Mouse (Mus musculus): ENCODE data around the gene Med13. TPM values are rescaled to one million over a fixed set of nuclear protein-coding genes. Genes with fewer than 3 reads are reported as not detected.
A peak's percentile ranks its signal among the peaks of the same experiment; 100 is the strongest.

The Med13 gene
- polyA plus RNA-seq (2015; fragmentation: Nextera tagmentation; extraction: Ambion mirVana), result 4.3 and 4.8 TPM in 2 replicates

- peak; percentile 32; the same call in 1 of the 2 replicates for ATAC-seq (ENCODE audit: extremely low read depth, insufficient number of reproducible peaks, low FRiP score, low TSS enrichment)
- H3K4me2 ChIP-seq, result peak within 1 kb of the TSS; percentile 85
- peaks cover 22% of the 10 kb centered on the region for H3K36me3 ChIP-seq
- H3K4me1 ChIP-seq, result peaks cover 34% of the 10 kb centered on the region
- H3K27ac ChIP-seq (replicated peaks), result peak within 1 kb of the TSS; percentile 99
- peaks cover 6% of the 10 kb centered on the region; the same call in 1 of the 2 replicates for H3K27me3 ChIP-seq (replicated peaks)
- H3K9me3 ChIP-seq, result no peaks in the 10 kb centered on the region
- H3K4me3 ChIP-seq, result peak within 1 kb of the TSS; percentile 97
- peak within 1 kb of the TSS; percentile 93 for H3K9ac ChIP-seq
- under 1% methylated on average over 61 of the region's 81 CpGs for WGBS
These were observed at the start of gene Med13 for GRCm38 (mm10) chr11:86356854-86357788. TSS of gene Med13 (minus strand) at chr11:86357602.

DNA sequence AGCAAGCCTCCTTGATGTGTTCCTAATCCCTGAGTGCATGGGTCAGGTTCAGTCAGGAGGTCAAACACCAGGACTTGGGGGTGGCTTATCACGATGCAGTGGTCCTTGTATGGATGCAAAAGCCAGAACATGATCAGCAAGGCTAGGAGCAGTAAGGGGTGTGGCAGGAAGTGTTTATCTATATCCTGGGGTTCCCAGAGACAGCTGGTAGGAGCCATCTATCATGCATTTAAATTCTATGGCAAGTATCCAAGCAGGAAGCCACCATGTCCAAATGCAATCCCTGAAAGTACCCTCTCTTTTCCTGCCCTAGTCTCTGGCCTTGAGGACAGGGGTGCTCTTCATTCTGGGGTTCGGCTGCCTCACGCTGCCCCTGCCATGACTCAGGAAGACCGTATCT lies 47.2 kb upstream of the Med13 start:
- H3K27ac ChIP-seq (replicated peaks), result no peak overlapping the region
- H3K4me1 ChIP-seq, result 0 out of 2 replicates have a peak, but pooled peaks cover 6% of the 10 kb centered on the region
- H3K9ac ChIP-seq, result no peak overlapping the region
- no peaks in the 10 kb centered on the region for H3K27me3 ChIP-seq (replicated peaks)
- H3K4me2 ChIP-seq, result no peak overlapping the region
- no peaks in the 10 kb centered on the region for H3K9me3 ChIP-seq
- ATAC-seq (ENCODE audit: extremely low read depth, insufficient number of reproducible peaks, low FRiP score, low TSS enrichment), result no peak
- 69% methylated on average over 4 of the region's 4 CpGs for WGBS
- H3K4me3 ChIP-seq, result no peak overlapping the region
- H3K36me3 ChIP-seq, result no peaks in the 10 kb centered on the region

- no peaks in the 10 kb centered on the region for H3K36me3 ChIP-seq
- WGBS, result 79% methylated on average over 2 of the region's 2 CpGs
- H3K9me3 ChIP-seq, result no peaks in the 10 kb centered on the region
- no peak overlapping the region for H3K4me2 ChIP-seq
- no peak overlapping the region for H3K4me3 ChIP-seq
- 0 out of 2 replicates have a peak, but pooled peaks cover 6% of the 10 kb centered on the region for H3K4me1 ChIP-seq
- no peak overlapping the region for H3K9ac ChIP-seq
- H3K27ac ChIP-seq (replicated peaks), result no peak overlapping the region
- no peaks in the 10 kb centered on the region for H3K27me3 ChIP-seq (replicated peaks)
- ATAC-seq (ENCODE audit: extremely low read depth, insufficient number of reproducible peaks, low FRiP score, low TSS enrichment), result no peak
These were observed 46.4 kb upstream of the Med13 start for GRCm38 (mm10) chr11:86403845-86404244.

DNA sequence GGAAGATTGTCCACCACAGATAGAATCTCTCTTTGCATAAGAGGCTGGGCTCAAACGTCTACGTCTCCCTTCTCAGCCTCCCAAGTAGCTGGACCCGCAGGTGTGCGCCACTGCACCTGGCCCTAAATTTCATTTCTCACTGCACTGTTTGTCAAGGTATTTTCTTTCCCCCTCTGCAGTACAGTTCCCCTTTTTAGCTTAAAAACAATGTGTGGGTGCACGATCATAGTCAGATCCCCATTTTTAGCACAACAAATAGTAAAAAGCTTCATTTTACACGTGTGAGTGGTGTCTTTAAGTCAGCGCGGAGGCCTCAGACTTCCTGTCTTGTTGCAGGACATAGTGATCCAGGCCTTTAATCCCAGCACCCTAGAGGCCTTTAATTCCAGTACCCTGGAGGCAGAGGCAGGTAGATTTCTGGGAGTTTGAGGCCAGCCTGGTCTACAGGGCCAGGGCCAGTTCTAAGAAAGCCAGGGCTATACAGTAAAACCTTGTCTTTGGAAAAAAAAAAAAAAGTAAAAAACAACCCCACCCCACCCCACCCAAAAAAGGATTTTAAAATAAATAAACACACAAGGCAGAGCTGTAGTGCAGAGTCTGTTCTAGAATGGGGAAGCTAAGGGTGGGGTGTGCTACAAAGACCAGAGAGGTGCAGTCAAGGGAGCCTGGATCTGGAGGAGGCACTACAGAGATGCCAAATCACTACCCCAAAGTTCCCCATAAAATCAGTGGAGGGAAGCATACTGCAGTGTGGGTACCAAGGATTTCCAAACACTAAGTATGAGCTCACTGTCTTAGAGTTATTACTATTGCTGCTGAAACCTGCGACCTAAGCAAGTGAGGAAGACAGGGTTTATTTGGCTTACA lies 42.1 kb upstream of the Med13 start:
- Histone ChIP-seq H3K4me3 (no peak overlapping the region), H3K36me3 (no peaks in the 10 kb centered on the region), H3K4me2 (no peak overlapping the region), H3K27ac (replicated peaks) (no peak overlapping the region), H3K4me1 (peaks cover 12% of the 10 kb centered on the region), H3K9me3 (no peaks in the 10 kb centered on the region), H3K9ac (no peak overlapping the region), H3K27me3 (replicated peaks) (no peaks in the 10 kb centered on the region)
- WGBS, result 82% methylated on average over 9 of the region's 9 CpGs
- ATAC-seq (ENCODE audit: extremely low read depth, insufficient number of reproducible peaks, low FRiP score, low TSS enrichment), result no peak

DNA sequence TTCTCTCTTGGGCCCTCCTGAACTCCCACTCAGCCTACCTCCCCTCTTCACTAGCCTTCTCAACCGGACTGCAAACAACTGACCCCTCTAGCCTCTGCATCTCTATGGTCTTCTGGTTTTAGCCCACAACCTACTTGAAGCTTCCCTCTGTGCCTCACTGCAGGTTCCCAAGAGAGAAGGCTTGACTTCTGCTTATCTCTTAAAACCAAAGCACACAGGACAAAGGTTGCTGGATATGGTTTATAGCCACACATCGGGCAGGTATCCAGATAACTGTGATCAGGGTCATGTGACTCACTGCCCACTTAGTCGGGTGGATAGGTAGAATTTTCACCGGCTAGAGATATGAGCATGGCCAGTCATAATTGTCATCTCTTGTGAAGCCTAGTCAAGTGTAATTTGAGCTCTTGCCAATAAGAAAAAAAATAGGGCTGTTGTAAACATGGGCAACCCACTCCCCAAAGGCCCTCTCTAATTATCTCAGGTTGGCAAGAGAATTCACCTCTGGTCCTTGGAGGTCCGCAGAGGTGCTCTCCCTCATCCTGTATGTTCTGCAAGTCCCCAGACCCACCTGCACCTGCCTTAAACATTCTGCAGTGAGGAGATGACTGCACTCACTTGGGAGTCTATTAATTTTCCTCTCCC lies 39.7 kb upstream of the Med13 start:
- H3K4me2 ChIP-seq, result no peak overlapping the region
- WGBS, result 58% methylated on average over 5 of the region's 5 CpGs
- no peak overlapping the region for H3K27ac ChIP-seq (replicated peaks)
- no peaks in the 10 kb centered on the region for H3K9me3 ChIP-seq
- H3K4me1 ChIP-seq, result peaks cover 9% of the 10 kb centered on the region
- H3K4me3 ChIP-seq, result no peak overlapping the region
- no peaks in the 10 kb centered on the region for H3K27me3 ChIP-seq (replicated peaks)
- H3K9ac ChIP-seq, result no peak overlapping the region
- no peaks in the 10 kb centered on the region for H3K36me3 ChIP-seq
- ATAC-seq (ENCODE audit: extremely low read depth, insufficient number of reproducible peaks, low FRiP score, low TSS enrichment), result no peak

- Histone ChIP-seq H3K4me3 (no peak overlapping the region), H3K27me3 (replicated peaks) (no peaks in the 10 kb centered on the region), H3K27ac (replicated peaks) (no peak overlapping the region), H3K9ac (no peak overlapping the region), H3K4me1 (peaks cover 9% of the 10 kb centered on the region), H3K36me3 (no peaks in the 10 kb centered on the region), H3K4me2 (no peak overlapping the region), H3K9me3 (no peaks in the 10 kb centered on the region)
- ATAC-seq (ENCODE audit: extremely low read depth, insufficient number of reproducible peaks, low FRiP score, low TSS enrichment), result no peak
- 63% methylated on average over 2 of the region's 2 CpGs for WGBS
These were observed 39.1 kb upstream of the Med13 start for GRCm38 (mm10) chr11:86396518-86396917.

DNA sequence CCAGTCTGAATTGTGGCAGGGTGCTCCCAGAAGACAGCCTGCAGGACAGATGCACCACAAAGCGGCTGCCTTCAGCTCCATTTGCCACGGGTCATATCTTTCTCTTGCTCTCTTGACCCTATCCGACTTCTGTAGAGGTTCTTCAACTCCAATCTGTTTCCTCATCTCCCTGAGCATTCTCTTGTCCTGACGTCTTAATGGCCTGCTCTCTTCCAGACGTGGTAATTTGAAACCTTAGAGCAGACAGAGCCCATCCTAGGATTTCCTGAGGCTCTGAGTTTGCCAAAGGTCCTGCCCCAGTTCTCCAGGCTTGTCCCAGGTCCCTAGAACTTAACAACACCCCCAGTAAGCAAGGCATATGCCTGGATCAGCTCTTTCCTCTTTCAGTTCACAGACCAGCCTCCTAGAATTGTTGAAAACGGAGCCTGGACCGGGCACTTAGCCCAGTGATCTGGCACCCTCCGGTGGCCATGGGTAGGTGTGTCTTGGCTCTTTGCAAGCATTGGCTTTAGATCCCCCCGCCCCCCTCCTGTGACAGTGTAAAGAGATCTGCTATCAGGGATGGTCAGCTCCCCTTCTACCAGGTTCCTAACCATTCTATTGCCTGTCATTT lies 38.2 kb upstream of the Med13 start:
- Histone ChIP-seq H3K4me1 (peaks cover 9% of the 10 kb centered on the region), H3K27ac (replicated peaks) (no peak overlapping the region), H3K27me3 (replicated peaks) (no peaks in the 10 kb centered on the region), H3K36me3 (no peaks in the 10 kb centered on the region), H3K4me3 (0 out of 2 replicates have a peak overlapping the region, but pooled peaks have one; percentile 13), H3K9ac (peak overlapping the region; percentile 54), H3K9me3 (no peaks in the 10 kb centered on the region), H3K4me2 (peak overlapping the region; percentile 59)
- WGBS, result 7% methylated on average over 9 of the region's 9 CpGs
- ATAC-seq (ENCODE audit: extremely low read depth, insufficient number of reproducible peaks, low FRiP score, low TSS enrichment), result no peak

- H3K4me3 ChIP-seq, result no peak overlapping the region
- H3K4me1 ChIP-seq, result peaks cover 9% of the 10 kb centered on the region
- 82% methylated on average over 4 of the region's 4 CpGs for WGBS
- no peak overlapping the region for H3K4me2 ChIP-seq
- no peaks in the 10 kb centered on the region for H3K9me3 ChIP-seq
- no peak overlapping the region for H3K9ac ChIP-seq
- no peaks in the 10 kb centered on the region for H3K27me3 ChIP-seq (replicated peaks)
- H3K27ac ChIP-seq (replicated peaks), result no peak overlapping the region
- no peaks in the 10 kb centered on the region for H3K36me3 ChIP-seq
- no peak for ATAC-seq (ENCODE audit: extremely low read depth, insufficient number of reproducible peaks, low FRiP score, low TSS enrichment)
These were observed 37.7 kb upstream of the Med13 start for GRCm38 (mm10) chr11:86395100-86395499.

GRCm38 (mm10) chr11:86391687-86392086 lies 34.3 kb upstream of the Med13 start:
- H3K9ac ChIP-seq, result no peak overlapping the region
- no peaks in the 10 kb centered on the region for H3K36me3 ChIP-seq
- no peaks in the 10 kb centered on the region for H3K27me3 ChIP-seq (replicated peaks)
- H3K4me2 ChIP-seq, result no peak overlapping the region
- H3K4me3 ChIP-seq, result no peak overlapping the region
- no peak overlapping the region for H3K27ac ChIP-seq (replicated peaks)
- peaks cover 18% of the 10 kb centered on the region for H3K4me1 ChIP-seq
- 63% methylated on average over 7 of the region's 7 CpGs for WGBS
- H3K9me3 ChIP-seq, result no peaks in the 10 kb centered on the region
- ATAC-seq (ENCODE audit: extremely low read depth, insufficient number of reproducible peaks, low FRiP score, low TSS enrichment), result no peak

- H3K27ac ChIP-seq (replicated peaks), result no peak overlapping the region
- no peak overlapping the region for H3K4me3 ChIP-seq
- H3K9ac ChIP-seq, result no peak overlapping the region
- no peaks in the 10 kb centered on the region for H3K9me3 ChIP-seq
- H3K36me3 ChIP-seq, result no peaks in the 10 kb centered on the region
- no peaks in the 10 kb centered on the region for H3K27me3 ChIP-seq (replicated peaks)
- no peak overlapping the region for H3K4me2 ChIP-seq
- WGBS, result 59% methylated on average over 1 of the region's 1 CpGs
- ATAC-seq (ENCODE audit: extremely low read depth, insufficient number of reproducible peaks, low FRiP score, low TSS enrichment), result no peak
- peaks cover 11% of the 10 kb centered on the region for H3K4me1 ChIP-seq
These were observed 32.9 kb upstream of the Med13 start for GRCm38 (mm10) chr11:86390308-86390707.
